In the genomic region with DNA sequence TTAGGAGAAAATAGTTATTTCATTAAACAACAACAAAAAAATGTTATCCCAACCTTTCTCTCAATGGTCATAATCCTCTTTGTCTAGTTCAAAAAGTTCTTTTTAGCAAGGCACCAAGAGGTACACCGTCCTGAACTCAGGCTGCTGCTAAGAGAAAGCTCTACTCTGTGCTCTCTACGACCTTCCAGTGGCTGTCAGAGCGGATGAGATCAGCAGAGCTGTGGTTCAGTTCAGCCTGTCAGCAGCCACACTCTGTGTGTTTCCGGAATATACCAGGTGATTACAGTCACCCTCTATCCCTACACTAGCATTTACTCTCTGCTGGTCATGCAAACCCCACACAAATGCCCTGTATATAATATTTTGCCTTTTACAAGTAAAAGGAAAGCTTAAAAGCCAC, we compare ENCODE assay signal across 8 mouse cellular contexts. TPM values are rescaled to one million over a fixed set of nuclear protein-coding genes. Genes with fewer than 3 reads are reported as not detected.
A peak's percentile ranks its signal among the peaks of the same experiment; 100 is the strongest.
DNase-seq lines count a peak whose midpoint lies in the region; ATAC-seq and TF ChIP-seq lines count a peak whose summit lies in the region.

No protein-coding gene starts in this region.

- TF ChIP-seq POLR2A in olfactory bulb, adult 2 months (IDR thresholded peaks at IDR 0.05; ENCODE audit: insufficient read depth, low read depth, low read length), result no peak

- 28% methylated on average over 4 of the region's 4 CpGs for WGBS in lung, embryonic 15.5 days
- WGBS in limb, embryonic 13.5 days, result 44% methylated on average over 4 of the region's 4 CpGs
- WGBS in olfactory bulb, adult 2 months, result 34% methylated on average over 4 of the region's 4 CpGs

- TF ChIP-seq CTCF in olfactory bulb, adult 2 months (IDR thresholded peaks at IDR 0.05; ENCODE audit: insufficient read depth, low read depth, low read length), result no peak

- H3K36me3 ChIP-seq in lung, embryonic 15.5 days, result no peaks in the 10 kb centered on the region
- no peaks in the 10 kb centered on the region for H3K36me3 ChIP-seq in limb, embryonic 13.5 days

- H3K9ac ChIP-seq in lung, embryonic 15.5 days, result no peak overlapping the region
- H3K9ac ChIP-seq in limb, embryonic 13.5 days, result peak overlapping the region; percentile 57

- peaks cover 20% of the 10 kb centered on the region for H3K4me1 ChIP-seq in lung, embryonic 15.5 days
- H3K4me1 ChIP-seq in limb, embryonic 13.5 days, result peaks cover 33% of the 10 kb centered on the region
- no peaks in the 10 kb centered on the region for H3K4me1 ChIP-seq in olfactory bulb, adult 2 months (ENCODE audit: control insufficient read depth, insufficient read depth, low read length)

- peak overlapping the region; percentile 23 for H3K4me2 ChIP-seq in lung, embryonic 15.5 days
- H3K4me2 ChIP-seq in limb, embryonic 13.5 days (replicated peaks), result peak overlapping the region; percentile 82

- H3K4me3 ChIP-seq in lung, embryonic 15.5 days, result no peak overlapping the region
- H3K4me3 ChIP-seq in limb, embryonic 13.5 days, result peak overlapping the region; percentile 34
- H3K4me3 ChIP-seq in olfactory bulb, adult 2 months (ENCODE audit: insufficient read depth, low read depth, low read length), result peak overlapping the region; percentile 29

- ATAC-seq in CD4-positive, CD25-positive, alpha-beta regulatory T cell, adult 4 months, result no peak
- no peak for ATAC-seq in lung, embryonic 15.5 days (ENCODE audit: borderline replicate concordance, extremely low read depth, low FRiP score, low TSS enrichment)
- no peak for ATAC-seq in limb, embryonic 13.5 days (ENCODE audit: low FRiP score, low read depth)

- no peaks in the 10 kb centered on the region for H3K27me3 ChIP-seq in lung, embryonic 15.5 days
- no peaks in the 10 kb centered on the region for H3K27me3 ChIP-seq in limb, embryonic 13.5 days

- peak; percentile 60 for DNase-seq in CD4-positive, CD25-positive, alpha-beta regulatory T cell, adult 2 months (ENCODE audit: low read depth, low spot score)
- DNase-seq in lung, postnatal 10 days, result no peak
- DNase-seq in testis, postnatal 14 days (ENCODE audit: low spot score), result no peak
- DNase-seq in layer of hippocampus, adult 11-12 months (ENCODE audit: low spot score), result no peak

- no peaks in the 10 kb centered on the region for H3K9me3 ChIP-seq in lung, embryonic 15.5 days
- H3K9me3 ChIP-seq in limb, embryonic 13.5 days, result no peaks in the 10 kb centered on the region

- H3K27ac ChIP-seq in lung, embryonic 15.5 days, result no peak overlapping the region
- no peak overlapping the region for H3K27ac ChIP-seq in limb, embryonic 13.5 days
- H3K27ac ChIP-seq in olfactory bulb, adult 2 months (ENCODE audit: insufficient read depth, low read depth, low read length), result no peak overlapping the region

RNA-seq across cellular contexts. Expression of gene 1190002N15Rik, which starts 4.2 kb away (rescaled TPM):
- polyA plus RNA-seq in CD4-positive, CD25-positive, alpha-beta regulatory T cell, adult 4 months (2017; shearing (Covaris generic)), result 1 to 10 TPM; 3.7 to 4.7 TPM
- 26.0 and 29.0 TPM in 2 replicates for polyA plus RNA-seq in lung, embryonic 15.5 days (2015; fragmentation: Nextera tagmentation; extraction: Ambion mirVana)
- polyA plus RNA-seq in limb, embryonic 13.5 days (2015; fragmentation: Nextera tagmentation; extraction: Ambion mirVana), result 16.2 and 23.2 TPM in 2 replicates
- polyA plus RNA-seq in olfactory bulb, adult 2 months (2012; ENCODE audit: insufficient read depth, insufficient read length, low replicate concordance, missing spikeins), result not detected in 2 replicates
